Mouse (Mus musculus): Measurements from ENCODE around the gene Olfr203. TPM values are rescaled to one million over a fixed set of nuclear protein-coding genes. Genes with fewer than 3 reads are reported as not detected.

Gene Olfr203
- polyA plus RNA-seq, 1 experiment from 2014 or later, result not detected

- H3K27me3 ChIP-seq (ENCODE audit: control insufficient read depth, insufficient read depth, low read length), result no peaks in the 10 kb centered on the region
- no peaks in the 10 kb centered on the region for H3K36me3 ChIP-seq (replicated peaks; ENCODE audit: control insufficient read depth, insufficient read depth)
- no peak within 1 kb of the TSS for H3K4me3 ChIP-seq (replicated peaks; ENCODE audit: low read length)
- no peaks in the 10 kb centered on the region for H3K9me3 ChIP-seq (ENCODE audit: control insufficient read depth, low read length)
- H3K4me2 ChIP-seq (replicated peaks), result no peak within 1 kb of the TSS
- DNase-seq (ENCODE audit: low spot score) (no peak), ATAC-seq (ENCODE audit: low FRiP score) (no peak)
- H3K9ac ChIP-seq, result no peak within 1 kb of the TSS
- H3K27ac ChIP-seq, result no peak within 1 kb of the TSS
- H3K4me1 ChIP-seq (replicated peaks; ENCODE audit: control insufficient read depth, insufficient read depth, low read length), result no peaks in the 10 kb centered on the region
Observed at GRCm38 (mm10) chr16:59331038-59331437, 32.4 kb downstream of the Olfr203 start, which contains the start of gene Olfr205. Gene Olfr205 (minus strand): TSS chr16:59331138.

GRCm38 (mm10) chr16:59349146-59349545 lies 50.5 kb downstream of the Olfr203 start, which contains the start of gene Olfr206:
Gene Olfr206 (minus strand): TSS chr16:59349246.
- Histone ChIP-seq H3K36me3 (replicated peaks; ENCODE audit: control insufficient read depth, insufficient read depth) (no peaks in the 10 kb centered on the region), H3K4me2 (replicated peaks) (no peak within 1 kb of the TSS), H3K4me3 (replicated peaks; ENCODE audit: low read length) (no peak within 1 kb of the TSS), H3K27ac (no peak within 1 kb of the TSS), H3K27me3 (ENCODE audit: control insufficient read depth, insufficient read depth, low read length) (no peaks in the 10 kb centered on the region), H3K9ac (no peak within 1 kb of the TSS), H3K4me1 (replicated peaks; ENCODE audit: control insufficient read depth, insufficient read depth, low read length) (no peaks in the 10 kb centered on the region), H3K9me3 (ENCODE audit: control insufficient read depth, low read length) (no peaks in the 10 kb centered on the region)
- WGBS, result 86% methylated on average over 1 of the region's 1 CpGs
- ATAC-seq (ENCODE audit: low FRiP score), result no peak
- no peak for DNase-seq (ENCODE audit: low spot score)

Other genes starting within 250 kb of the Olfr203 start
- gene Olfr190, start 220.9 kb upstream of the Olfr203 start, polyA plus RNA-seq (2014; fragmentation: Nextera tagmentation; extraction: Ambion mirVana), result not detected in 2 replicates
- not detected in 2 replicates for gene Olfr191, start 209.1 kb upstream of the Olfr203 start, polyA plus RNA-seq (2014; fragmentation: Nextera tagmentation; extraction: Ambion mirVana)
- not detected in 2 replicates for gene Olfr193, start 187.0 kb upstream of the Olfr203 start, polyA plus RNA-seq (2014; fragmentation: Nextera tagmentation; extraction: Ambion mirVana)
- gene Olfr194, start 177.8 kb upstream of the Olfr203 start, polyA plus RNA-seq (2014; fragmentation: Nextera tagmentation; extraction: Ambion mirVana), result not detected in 2 replicates
- gene Olfr195, start 151.8 kb upstream of the Olfr203 start, polyA plus RNA-seq (2014; fragmentation: Nextera tagmentation; extraction: Ambion mirVana), result not detected in 2 replicates
- gene Olfr196, start 128.4 kb upstream of the Olfr203 start, polyA plus RNA-seq (2014; fragmentation: Nextera tagmentation; extraction: Ambion mirVana), result not detected in 2 replicates
- gene Olfr198, start 95.3 kb upstream of the Olfr203 start, polyA plus RNA-seq (2014; fragmentation: Nextera tagmentation; extraction: Ambion mirVana), result not detected in 2 replicates
- not detected in 2 replicates for gene Olfr199, start 79.1 kb upstream of the Olfr203 start, polyA plus RNA-seq (2014; fragmentation: Nextera tagmentation; extraction: Ambion mirVana)
- gene Olfr201, start 26.2 kb upstream of the Olfr203 start, polyA plus RNA-seq (2014; fragmentation: Nextera tagmentation; extraction: Ambion mirVana), result not detected in 2 replicates
- not detected in 2 replicates for gene Olfr202, start 12.1 kb upstream of the Olfr203 start, polyA plus RNA-seq (2014; fragmentation: Nextera tagmentation; extraction: Ambion mirVana)
- not detected in 2 replicates for gene Olfr204, start 19.4 kb downstream of the Olfr203 start, polyA plus RNA-seq (2014; fragmentation: Nextera tagmentation; extraction: Ambion mirVana)
- not detected in 2 replicates for gene Olfr205, start 32.3 kb downstream of the Olfr203 start, polyA plus RNA-seq (2014; fragmentation: Nextera tagmentation; extraction: Ambion mirVana)
- gene Olfr206, start 50.4 kb downstream of the Olfr203 start, polyA plus RNA-seq (2014; fragmentation: Nextera tagmentation; extraction: Ambion mirVana), result not detected in 2 replicates
- not detected in 2 replicates for gene Olfr209, start 65.1 kb downstream of the Olfr203 start, polyA plus RNA-seq (2014; fragmentation: Nextera tagmentation; extraction: Ambion mirVana)
- 0.08 TPM in 1 of 2 replicates, not detected in the other for gene Gabrr3, start 108.5 kb downstream of the Olfr203 start, polyA plus RNA-seq (2014; fragmentation: Nextera tagmentation; extraction: Ambion mirVana)
- 14.2 and 16.4 TPM in 2 replicates for gene Riox2, start 172.9 kb downstream of the Olfr203 start, polyA plus RNA-seq (2014; fragmentation: Nextera tagmentation; extraction: Ambion mirVana)